Mouse (Mus musculus) kidney, embryonic 15.5 days (tissue): ENCODE measurements around the gene Evi5l. TPM values are rescaled to one million over a fixed set of nuclear protein-coding genes. Genes with fewer than 3 reads are reported as not detected.

Source experiments
- ATAC-seq: fragments of 200-750 bp; cut with Nextera tagmentation; replicated peaks from 2 replicates; pipeline ENCODE4 v1.8.0; 2017; ENCODE audit warnings: moderate TSS enrichment; ENCODE audit not compliant: low FRiP score
- H3K27ac ChIP-seq: fragments of 300-500 bp; sonication (generic); 2 replicates; pipeline ENCODE4 v1.5.1; 2015; ENCODE audit warnings: mild to moderate bottlenecking, inconsistent platforms
- H3K27me3 ChIP-seq: fragments of 300-500 bp; sonication (generic); 2 replicates; pipeline ENCODE4 v1.6.1; 2015; ENCODE audit warnings: inconsistent platforms
- H3K36me3 ChIP-seq: fragments of 300-500 bp; sonication (generic); 2 replicates; pipeline ENCODE4 v1.6.1; 2015; ENCODE audit warnings: inconsistent platforms
- H3K4me1 ChIP-seq: fragments of 300-500 bp; sonication (generic); 2 replicates; pipeline ENCODE4 v1.6.1; 2015; ENCODE audit warnings: inconsistent platforms
- H3K4me2 ChIP-seq: fragments of 300-500 bp; sonication (generic); 2 replicates; pipeline ENCODE4 v1.6.1; 2015; ENCODE audit warnings: moderate library complexity, mild to moderate bottlenecking, inconsistent platforms
- H3K4me3 ChIP-seq: fragments of 300-500 bp; sonication (generic); replicated peaks from 2 replicates; pipeline ENCODE4 v1.5.1; 2015; ENCODE audit warnings: mild to moderate bottlenecking, inconsistent platforms
- H3K9ac ChIP-seq: fragments of 300-500 bp; sonication (generic); 2 replicates; pipeline ENCODE4 v1.6.1; 2015; ENCODE audit warnings: mild to moderate bottlenecking, inconsistent platforms
- H3K9me3 ChIP-seq: fragments of 300-500 bp; sonication (generic); replicated peaks from 2 replicates; pipeline ENCODE4 v1.6.1; 2016; ENCODE audit warnings: inconsistent platforms
- WGBS: fragments of 180-500 bp; shearing (Covaris S2); methylation state at CpG from one replicate; pipeline ENCODE4 v1.1.7; 2015; ENCODE audit warnings: mixed read lengths; 5-methylcytosine and 5-hydroxymethylcytosine counted together
- polyA plus RNA-seq: library from polyadenylated mRNA; unstranded; fragments of >200 nt; fragmentation: Nextera tagmentation; extraction: Ambion mirVana; gene quantifications from 2 replicates; pipeline ENCODE4 v1.2.1, GENCODE M21; 2015

The Evi5l gene
- 23.7 and 28.8 TPM in 2 replicates for polyA plus RNA-seq

- H3K9me3 ChIP-seq: no peaks in the 10 kb centered on the region
- no peaks in the 10 kb centered on the region for H3K27me3 ChIP-seq
- peak within 1 kb of the TSS; percentile 59 for H3K4me3 ChIP-seq
- peak; percentile 99 for ATAC-seq
- peak within 1 kb of the TSS; percentile 58; the same call in 1 of the 2 replicates for H3K27ac ChIP-seq
- H3K36me3 ChIP-seq: no peaks in the 10 kb centered on the region
- peak within 1 kb of the TSS; percentile 80 for H3K4me2 ChIP-seq
- peak within 1 kb of the TSS; percentile 65 for H3K9ac ChIP-seq
- under 1% methylated on average over 51 of the region's 51 CpGs for WGBS
- H3K4me1 ChIP-seq: peaks cover 11% of the 10 kb centered on the region
Observed at GRCm38 (mm10) chr8:4165852-4166751, at the start of gene Evi5l. TSS of gene Evi5l (plus strand) at chr8:4166567.

GRCm38 (mm10) chr8:4133798-4134197, 32.6 kb upstream of the Evi5l start, which contains the start of gene Cd209g:
TSS of gene Cd209g (plus strand) at chr8:4134098.
- no peak within 1 kb of the TSS for H3K4me3 ChIP-seq
- no peaks in the 10 kb centered on the region for H3K36me3 ChIP-seq
- H3K9me3 ChIP-seq: no peaks in the 10 kb centered on the region
- H3K9ac ChIP-seq: no peak within 1 kb of the TSS
- WGBS: 89% methylated on average over 10 of the region's 10 CpGs
- H3K4me2 ChIP-seq: no peak within 1 kb of the TSS
- H3K27me3 ChIP-seq: peaks cover 2% of the 10 kb centered on the region; the same call in 1 of the 2 replicates
- no peaks in the 10 kb centered on the region for H3K4me1 ChIP-seq
- no peak within 1 kb of the TSS for H3K27ac ChIP-seq
- no peak for ATAC-seq

GRCm38 (mm10) chr8:4139660-4140646, 26.4 kb upstream of the Evi5l start:
- Histone ChIP-seq H3K9ac (no peak overlapping the region), H3K4me1 (no peaks in the 10 kb centered on the region), H3K4me3 (no peak overlapping the region), H3K27me3 (peaks cover 8% of the 10 kb centered on the region; the same call in 1 of the 2 replicates), H3K36me3 (no peaks in the 10 kb centered on the region), H3K4me2 (peak overlapping the region; percentile 35; the same call in 1 of the 2 replicates), H3K27ac (no peak overlapping the region), H3K9me3 (no peaks in the 10 kb centered on the region)
- WGBS: 14% methylated on average over 12 of the region's 12 CpGs
- peak; percentile 55 for ATAC-seq

- H3K9me3 ChIP-seq: no peaks in the 10 kb centered on the region
- 63% methylated on average over 3 of the region's 3 CpGs for WGBS
- no peak for ATAC-seq
- H3K27me3 ChIP-seq: peaks cover 8% of the 10 kb centered on the region; the same call in 1 of the 2 replicates
- H3K36me3 ChIP-seq: no peaks in the 10 kb centered on the region
- no peaks in the 10 kb centered on the region for H3K4me1 ChIP-seq
- no peak overlapping the region for H3K4me2 ChIP-seq
- H3K27ac ChIP-seq: no peak overlapping the region
- no peak overlapping the region for H3K9ac ChIP-seq
- H3K4me3 ChIP-seq: no peak overlapping the region
Observed at GRCm38 (mm10) chr8:4141721-4142120, 24.6 kb upstream of the Evi5l start.

- no peaks in the 10 kb centered on the region for H3K4me1 ChIP-seq
- no peak for ATAC-seq
- H3K4me2 ChIP-seq: no peak overlapping the region
- no peak overlapping the region for H3K27ac ChIP-seq
- H3K9ac ChIP-seq: no peak overlapping the region
- WGBS: 50% methylated on average over 1 of the region's 1 CpGs
- H3K27me3 ChIP-seq: no peaks in the 10 kb centered on the region
- H3K36me3 ChIP-seq: no peaks in the 10 kb centered on the region
- no peak overlapping the region for H3K4me3 ChIP-seq
- H3K9me3 ChIP-seq: no peaks in the 10 kb centered on the region; the same call in 1 of the 2 replicates
Observed at GRCm38 (mm10) chr8:4147272-4147671, 19.1 kb upstream of the Evi5l start.

GRCm38 (mm10) chr8:4154878-4155277, 11.5 kb upstream of the Evi5l start:
- H3K27ac ChIP-seq: no peak overlapping the region
- H3K4me1 ChIP-seq: no peaks in the 10 kb centered on the region
- no peaks in the 10 kb centered on the region for H3K36me3 ChIP-seq
- no peak overlapping the region for H3K4me3 ChIP-seq
- no peak overlapping the region for H3K9ac ChIP-seq
- no peak overlapping the region for H3K4me2 ChIP-seq
- no peak for ATAC-seq
- no peaks in the 10 kb centered on the region; the same call in 1 of the 2 replicates for H3K9me3 ChIP-seq
- H3K27me3 ChIP-seq: no peaks in the 10 kb centered on the region

- no peaks in the 10 kb centered on the region for H3K9me3 ChIP-seq
- no peak for ATAC-seq
- H3K36me3 ChIP-seq: no peaks in the 10 kb centered on the region
- H3K4me2 ChIP-seq: no peak overlapping the region
- peaks cover 9% of the 10 kb centered on the region for H3K4me1 ChIP-seq
- no peak overlapping the region for H3K27ac ChIP-seq
- 51% methylated on average over 4 of the region's 4 CpGs for WGBS
- H3K9ac ChIP-seq: no peak overlapping the region
- no peaks in the 10 kb centered on the region for H3K27me3 ChIP-seq
- H3K4me3 ChIP-seq: no peak overlapping the region
Observed at GRCm38 (mm10) chr8:4162786-4163185, 3.6 kb upstream of the Evi5l start.

- peak overlapping the region; percentile 58; the same call in 1 of the 2 replicates for H3K27ac ChIP-seq
- 9% methylated on average over 13 of the region's 13 CpGs for WGBS
- no peaks in the 10 kb centered on the region for H3K36me3 ChIP-seq
- H3K9me3 ChIP-seq: no peaks in the 10 kb centered on the region
- H3K4me3 ChIP-seq: peak overlapping the region; percentile 59
- H3K4me1 ChIP-seq: peaks cover 11% of the 10 kb centered on the region
- H3K27me3 ChIP-seq: no peaks in the 10 kb centered on the region
- peak overlapping the region; percentile 72 for H3K4me2 ChIP-seq
- H3K9ac ChIP-seq: peak overlapping the region; percentile 50
- no peak for ATAC-seq
Observed at GRCm38 (mm10) chr8:4165176-4165851, 1.1 kb upstream of the Evi5l start.

GRCm38 (mm10) chr8:4166881-4167525, 636 bp downstream of the Evi5l start:
- H3K36me3 ChIP-seq: no peaks in the 10 kb centered on the region
- H3K27me3 ChIP-seq: no peaks in the 10 kb centered on the region
- H3K4me2 ChIP-seq: peak overlapping the region; percentile 80
- WGBS: 12% methylated on average over 10 of the region's 10 CpGs
- H3K9ac ChIP-seq: peak overlapping the region; percentile 65
- no peaks in the 10 kb centered on the region for H3K9me3 ChIP-seq
- H3K4me1 ChIP-seq: peaks cover 11% of the 10 kb centered on the region
- no peak overlapping the region for H3K27ac ChIP-seq
- peak; percentile 3; the same call in 1 of the 2 replicates for ATAC-seq
- peak overlapping the region; percentile 59 for H3K4me3 ChIP-seq

GRCm38 (mm10) chr8:4167918-4168317, 1.6 kb downstream of the Evi5l start:
- Histone ChIP-seq H3K4me2 (no peak overlapping the region), H3K36me3 (no peaks in the 10 kb centered on the region), H3K27ac (no peak overlapping the region), H3K4me1 (peaks cover 11% of the 10 kb centered on the region), H3K27me3 (no peaks in the 10 kb centered on the region), H3K4me3 (no peak overlapping the region), H3K9me3 (no peaks in the 10 kb centered on the region), H3K9ac (no peak overlapping the region)
- no peak for ATAC-seq
- 94% methylated on average over 1 of the region's 1 CpGs for WGBS

GRCm38 (mm10) chr8:4172486-4172885, 6.1 kb downstream of the Evi5l start:
- Histone ChIP-seq H3K4me1 (peaks cover 2% of the 10 kb centered on the region; the same call in 1 of the 2 replicates), H3K4me3 (no peak overlapping the region), H3K9ac (no peak overlapping the region), H3K9me3 (no peaks in the 10 kb centered on the region), H3K27ac (no peak overlapping the region), H3K4me2 (no peak overlapping the region), H3K36me3 (no peaks in the 10 kb centered on the region), H3K27me3 (no peaks in the 10 kb centered on the region)
- ATAC-seq: no peak
- 71% methylated on average over 3 of the region's 3 CpGs for WGBS
